ENCODE assay signal across 21 mouse cellular contexts in genomic region chr19:35997384-35997783, GRCm38 (mm10). TPM values are rescaled to one million over a fixed set of nuclear protein-coding genes. Genes with fewer than 3 reads are reported as not detected.
"Had no signal": no experiment of that assay in that cellular context is flagged by ENCODE, and none has a peak within 500 bp of the region (broad histone marks: within the 10 kb centered on the region; RNA-seq: fewer than 3 reads in every experiment).

No protein-coding gene starts in this region.

- H3K4me2 ChIP-seq: intestine, embryonic 15.5 days; limb, embryonic 12.5 days; limb, embryonic 15.5 days; liver, embryonic 12.5 days; liver, embryonic 15.5 days; midbrain, embryonic 12.5 days; midbrain, embryonic 15.5 days; neural tube, embryonic 13.5 days had no signal

- H3K9me3 ChIP-seq: intestine, embryonic 15.5 days; limb, embryonic 12.5 days; limb, embryonic 15.5 days; liver, embryonic 12.5 days; liver, embryonic 15.5 days; midbrain, embryonic 12.5 days; midbrain, embryonic 15.5 days; neural tube, embryonic 13.5 days had no signal

- H3K4me3 ChIP-seq: intestine, embryonic 15.5 days; limb, embryonic 12.5 days; limb, embryonic 15.5 days; liver, embryonic 12.5 days; liver, embryonic 15.5 days; midbrain, embryonic 12.5 days; midbrain, embryonic 15.5 days; myocyte; neural tube, embryonic 13.5 days had no signal

- H3K9ac ChIP-seq: intestine, embryonic 15.5 days; limb, embryonic 12.5 days; limb, embryonic 15.5 days; liver, embryonic 12.5 days; liver, embryonic 15.5 days; midbrain, embryonic 12.5 days; midbrain, embryonic 15.5 days; neural tube, embryonic 13.5 days had no signal

- ATAC-seq: intestine, embryonic 15.5 days; liver, embryonic 12.5 days; midbrain, embryonic 15.5 days had no signal

- H3K4me1 ChIP-seq: intestine, embryonic 15.5 days; limb, embryonic 15.5 days; liver, embryonic 12.5 days; liver, embryonic 15.5 days had no signal

- H3K27me3 ChIP-seq: intestine, embryonic 15.5 days; limb, embryonic 12.5 days; limb, embryonic 15.5 days; liver, embryonic 12.5 days; liver, embryonic 15.5 days; midbrain, embryonic 12.5 days; midbrain, embryonic 15.5 days; neural tube, embryonic 13.5 days had no signal

- H3K36me3 ChIP-seq: intestine, embryonic 15.5 days; limb, embryonic 12.5 days; limb, embryonic 15.5 days; liver, embryonic 12.5 days; liver, embryonic 15.5 days; midbrain, embryonic 12.5 days; midbrain, embryonic 15.5 days; neural tube, embryonic 13.5 days had no signal

- DNase-seq: kidney, adult 18-20 months; kidney, adult 9 months; kidney, postnatal 14 days; kidney, postnatal 4 days; left cerebral cortex, postnatal 4 days; lung, adult 2 months; retina, postnatal 1 day; right cerebral cortex, postnatal 25 days; spleen, adult 18-20 months; thymus, adult 18-20 months; thymus, postnatal 14 days; thymus, postnatal 4 days had no signal

- H3K27ac ChIP-seq: intestine, embryonic 15.5 days; limb, embryonic 12.5 days; limb, embryonic 15.5 days; liver, embryonic 12.5 days; liver, embryonic 15.5 days; midbrain, embryonic 12.5 days; midbrain, embryonic 15.5 days; neural tube, embryonic 13.5 days had no signal

RNA-seq across cellular contexts. Expression of gene Htr7, which starts 59.9 kb away (rescaled TPM):
- polyA plus RNA-seq: liver, embryonic 12.5 days; liver, embryonic 15.5 days had no signal
